In the genomic region with DNA sequence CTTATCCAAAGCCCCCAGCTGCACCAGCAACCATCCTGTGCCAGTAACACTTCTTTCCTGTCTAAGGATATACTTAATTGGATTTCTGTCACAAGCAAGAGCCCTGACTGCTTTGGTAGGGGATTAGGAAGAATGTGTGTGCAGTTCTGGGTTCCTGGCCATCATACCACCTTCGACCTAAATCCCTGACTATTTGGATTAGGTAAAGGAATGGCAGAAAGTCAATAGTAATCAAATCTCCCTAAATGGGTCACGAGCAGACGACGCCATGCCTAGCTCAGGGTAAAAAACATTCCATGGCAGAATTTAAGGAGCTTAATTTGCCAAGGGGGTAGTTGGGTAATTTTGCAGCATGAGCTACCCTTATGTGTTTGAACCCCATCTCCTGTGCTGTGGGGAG, we compare ENCODE assay signal across 6 mouse cellular contexts.
"Had no signal": no experiment of that assay in that cellular context is flagged by ENCODE, and none has a peak within 500 bp of the region (broad histone marks: within the 10 kb centered on the region; RNA-seq: fewer than 3 reads in every experiment).

No protein-coding gene starts in this region.

- H3K9me3 ChIP-seq: lung, embryonic 15.5 days; neural tube, embryonic 12.5 days; neural tube, embryonic 15.5 days had no signal

- H3K4me2 ChIP-seq: lung, embryonic 15.5 days; neural tube, embryonic 12.5 days; neural tube, embryonic 15.5 days had no signal

- H3K4me3 ChIP-seq: layer of hippocampus, adult 2 months; lung, embryonic 15.5 days; neural tube, embryonic 12.5 days; neural tube, embryonic 15.5 days had no signal

- H3K27me3 ChIP-seq: lung, embryonic 15.5 days; neural tube, embryonic 12.5 days; neural tube, embryonic 15.5 days had no signal

- H3K4me1 ChIP-seq: lung, embryonic 15.5 days; neural tube, embryonic 12.5 days had no signal

- H3K36me3 ChIP-seq: lung, embryonic 15.5 days; neural tube, embryonic 12.5 days; neural tube, embryonic 15.5 days had no signal

- H3K27ac ChIP-seq: kidney, postnatal 0 days; layer of hippocampus, adult 2 months; liver, embryonic 14.5 days; lung, embryonic 15.5 days; neural tube, embryonic 12.5 days; neural tube, embryonic 15.5 days had no signal

- H3K9ac ChIP-seq: liver, embryonic 14.5 days; lung, embryonic 15.5 days; neural tube, embryonic 12.5 days; neural tube, embryonic 15.5 days had no signal
